Mouse (Mus musculus) forebrain, embryonic 13.5 days (tissue): Measurements from ENCODE around the gene Armt1. TPM values are rescaled to one million over a fixed set of nuclear protein-coding genes. Genes with fewer than 3 reads are reported as not detected.

Experiments
- ATAC-seq: fragments of 200-750 bp; cut with Nextera tagmentation; 2 replicates; pipeline ENCODE4 v1.8.0; 2017
- H3K27ac ChIP-seq: fragments of 300-500 bp; sonication (generic); 2 replicates; pipeline ENCODE4 v1.5.1; 2015; ENCODE audit warnings: inconsistent platforms, mild to moderate bottlenecking, moderate library complexity
- H3K27me3 ChIP-seq: fragments of 300-500 bp; sonication (generic); 2 replicates; pipeline ENCODE4 v1.6.1; 2015; ENCODE audit warnings: mild to moderate bottlenecking, inconsistent platforms
- H3K36me3 ChIP-seq: fragments of 300-500 bp; sonication (generic); 2 replicates; pipeline ENCODE4 v1.6.1; 2015; ENCODE audit warnings: mild to moderate bottlenecking, inconsistent platforms; ENCODE audit not compliant: poor library complexity, severe bottlenecking
- H3K4me1 ChIP-seq: fragments of 300-500 bp; sonication (generic); 2 replicates; pipeline ENCODE4 v1.6.1; 2015; ENCODE audit warnings: inconsistent platforms
- H3K4me2 ChIP-seq: fragments of 300-500 bp; sonication (generic); 2 replicates; pipeline ENCODE4 v1.6.1; 2015; ENCODE audit warnings: inconsistent platforms, mild to moderate bottlenecking, moderate library complexity
- H3K4me3 ChIP-seq: fragments of 300-500 bp; sonication (generic); 2 replicates; pipeline ENCODE4 v1.5.1; 2015; ENCODE audit warnings: mild to moderate bottlenecking, inconsistent platforms
- H3K9ac ChIP-seq: fragments of 300-500 bp; sonication (generic); 2 replicates; pipeline ENCODE4 v1.6.1; 2015; ENCODE audit warnings: mild to moderate bottlenecking, inconsistent platforms
- H3K9me3 ChIP-seq: fragments of 300-500 bp; sonication (generic); replicated peaks from 2 replicates; pipeline ENCODE4 v1.6.1; 2016; ENCODE audit warnings: inconsistent platforms
- WGBS: fragments of 180-500 bp; shearing (Covaris S2); methylation state at CpG from one replicate; pipeline ENCODE4 v1.1.7; 2015; 5-methylcytosine and 5-hydroxymethylcytosine counted together
- polyA plus RNA-seq: library from polyadenylated mRNA; unstranded; fragments of >200 nt; fragmentation: Nextera tagmentation; extraction: Ambion mirVana; gene quantifications from 2 replicates; pipeline ENCODE4 v1.2.1, GENCODE M21; 2015

Armt1 gene
- polyA plus RNA-seq, 1 experiment from 2014 or later = 19.1 TPM

DNA sequence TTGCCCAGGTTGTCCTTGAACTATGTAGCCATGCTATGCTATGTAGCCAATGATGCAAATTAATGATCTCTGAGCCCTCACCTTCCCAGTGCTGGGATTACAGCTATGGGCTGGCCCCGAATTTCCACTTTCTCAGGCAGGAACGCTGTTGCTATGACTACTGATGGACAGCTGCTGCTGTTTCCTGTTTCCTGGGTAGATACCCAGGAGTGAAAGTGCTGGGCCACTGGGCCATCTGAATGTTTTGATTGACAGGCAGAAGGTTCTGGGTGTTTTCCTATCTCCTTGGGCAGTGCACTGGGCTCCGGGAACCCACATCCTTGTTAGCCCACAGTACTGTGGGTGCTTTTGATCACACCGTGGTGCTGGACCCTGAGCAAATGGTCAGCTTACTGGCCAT is 24.1 kb downstream of the Armt1 start:
- Histone ChIP-seq H3K36me3 (peaks cover 35% of the 10 kb centered on the region), H3K4me2 (no peak overlapping the region), H3K9ac (no peak overlapping the region), H3K27ac (no peak overlapping the region), H3K4me1 (no peaks in the 10 kb centered on the region), H3K4me3 (no peak overlapping the region), H3K9me3 (no peaks in the 10 kb centered on the region), H3K27me3 (no peaks in the 10 kb centered on the region)
- WGBS = 88% methylated on average over 4 of the region's 4 CpGs
- ATAC-seq = no peak

DNA sequence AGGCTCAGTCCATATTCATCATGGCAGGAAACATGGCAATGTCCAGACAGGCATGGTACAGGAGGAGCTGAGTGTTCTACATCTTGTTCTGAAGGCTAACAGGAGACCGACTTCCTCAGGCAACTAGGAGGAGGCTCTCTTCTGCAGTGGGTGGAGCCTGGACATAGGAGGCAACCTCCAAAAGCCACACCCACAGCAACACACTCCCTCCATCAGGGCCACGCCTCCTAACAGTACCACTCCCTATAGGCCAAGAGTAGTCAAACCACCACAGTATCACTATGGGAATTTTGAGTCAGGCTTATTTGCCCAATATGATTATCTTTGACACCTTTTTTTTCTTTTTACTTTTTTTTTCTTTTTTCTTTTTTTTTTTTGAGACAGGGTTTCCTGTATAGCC is 27.9 kb downstream of the Armt1 start:
- Histone ChIP-seq H3K4me2 (no peak overlapping the region), H3K27me3 (no peaks in the 10 kb centered on the region), H3K4me3 (no peak overlapping the region), H3K9ac (no peak overlapping the region), H3K36me3 (peaks cover 10% of the 10 kb centered on the region), H3K4me1 (no peaks in the 10 kb centered on the region), H3K27ac (no peak overlapping the region), H3K9me3 (no peaks in the 10 kb centered on the region)
- 93% methylated on average over 2 of the region's 2 CpGs for WGBS
- ATAC-seq = no peak

DNA sequence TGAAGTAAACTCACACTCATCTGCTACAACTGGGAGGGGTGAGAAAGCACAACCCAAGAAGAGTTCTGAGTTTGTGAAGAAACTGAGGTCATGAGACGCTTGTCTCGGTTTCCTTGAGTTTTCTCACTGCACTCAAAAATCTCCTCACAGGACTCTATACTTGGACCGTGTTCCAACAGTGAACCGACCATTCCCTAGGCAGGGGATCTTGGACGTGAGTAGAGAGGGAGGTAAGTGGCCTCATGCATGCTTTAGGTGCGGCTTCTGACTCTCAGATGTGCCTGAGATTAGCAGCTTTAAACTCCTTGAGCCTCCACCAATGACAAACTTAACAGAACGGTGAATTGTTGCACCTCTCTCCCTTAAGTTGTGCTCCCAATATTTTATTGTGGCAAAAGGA is 33.5 kb downstream of the Armt1 start:
- no peak for ATAC-seq
- no peaks in the 10 kb centered on the region for H3K4me1 ChIP-seq
- no peak overlapping the region for H3K4me2 ChIP-seq
- H3K27ac ChIP-seq = no peak overlapping the region
- no peaks in the 10 kb centered on the region for H3K36me3 ChIP-seq
- H3K9me3 ChIP-seq = no peaks in the 10 kb centered on the region
- no peak overlapping the region for H3K9ac ChIP-seq
- H3K4me3 ChIP-seq = no peak overlapping the region
- H3K27me3 ChIP-seq = no peaks in the 10 kb centered on the region
- 82% methylated on average over 7 of the region's 7 CpGs for WGBS

DNA sequence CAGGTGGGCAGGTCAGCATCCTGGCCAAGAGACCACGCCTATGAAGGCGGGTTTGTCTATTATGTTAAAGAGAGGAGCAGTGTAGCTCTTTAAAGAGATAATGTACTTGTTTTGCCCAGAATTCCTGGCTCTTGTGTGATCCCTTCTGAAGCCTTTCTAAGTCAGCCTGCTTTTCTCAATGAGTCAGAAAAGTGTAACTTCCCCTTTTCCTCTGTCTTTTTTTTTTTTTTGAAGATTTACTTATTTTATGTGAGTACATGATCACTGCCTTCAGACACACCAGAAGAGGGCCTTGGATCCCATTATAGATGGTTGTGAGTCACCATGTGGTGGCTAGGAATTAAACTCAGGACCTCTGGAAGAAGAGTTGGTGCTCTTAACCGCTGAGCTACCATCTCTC is 37.1 kb downstream of the Armt1 start:
- WGBS = 90% methylated on average over 3 of the region's 3 CpGs
- H3K27me3 ChIP-seq = no peaks in the 10 kb centered on the region
- no peaks in the 10 kb centered on the region for H3K9me3 ChIP-seq
- H3K36me3 ChIP-seq = no peaks in the 10 kb centered on the region
- H3K4me1 ChIP-seq = no peaks in the 10 kb centered on the region
- H3K27ac ChIP-seq = no peak overlapping the region
- no peak overlapping the region for H3K9ac ChIP-seq
- H3K4me2 ChIP-seq = no peak overlapping the region
- no peak for ATAC-seq
- H3K4me3 ChIP-seq = no peak overlapping the region

DNA sequence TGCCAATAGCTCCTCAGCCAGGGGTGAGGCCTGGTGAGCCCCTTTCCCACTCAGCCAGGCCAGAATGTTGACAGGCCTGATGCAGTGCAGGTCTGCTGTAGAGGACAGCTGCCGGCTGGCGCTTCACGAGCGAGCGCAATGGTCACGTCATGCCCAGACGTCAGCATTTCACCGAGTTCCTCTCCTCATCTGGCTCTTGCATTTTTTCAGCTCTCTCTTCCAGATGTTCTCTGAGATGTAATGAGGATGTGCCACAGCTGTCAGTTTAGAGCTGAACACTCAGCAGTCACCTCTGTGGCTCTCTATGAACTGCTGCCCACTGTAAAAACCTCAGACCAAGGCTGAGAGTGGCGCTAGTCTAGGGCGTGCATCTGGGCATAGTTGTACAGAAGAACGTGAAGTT is 41.3 kb downstream of the Armt1 start:
- no peak overlapping the region for H3K4me2 ChIP-seq
- WGBS = 94% methylated on average over 11 of the region's 11 CpGs
- H3K36me3 ChIP-seq = no peaks in the 10 kb centered on the region
- no peaks in the 10 kb centered on the region for H3K27me3 ChIP-seq
- no peak overlapping the region for H3K4me3 ChIP-seq
- no peak overlapping the region for H3K9ac ChIP-seq
- no peaks in the 10 kb centered on the region for H3K4me1 ChIP-seq
- H3K27ac ChIP-seq = no peak overlapping the region
- no peaks in the 10 kb centered on the region for H3K9me3 ChIP-seq
- ATAC-seq = no peak

DNA sequence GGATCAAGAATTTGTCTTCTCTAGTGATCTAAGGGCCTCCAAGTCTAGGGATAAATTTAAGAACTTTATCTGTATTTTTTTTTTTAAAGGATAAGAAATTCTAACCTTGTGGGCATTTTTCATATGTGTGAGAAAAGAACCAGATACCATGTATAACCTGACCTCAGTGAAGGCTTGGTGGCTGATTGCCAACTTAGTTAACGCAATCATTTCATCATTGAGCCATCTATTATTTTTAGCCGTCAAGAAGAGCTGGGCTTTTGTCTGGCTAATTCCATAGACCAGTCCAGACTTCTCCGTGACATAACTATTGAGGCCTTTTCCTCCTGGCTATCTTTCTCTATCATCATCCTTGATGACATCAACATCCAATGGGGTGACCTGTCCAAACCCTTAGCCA is 43.2 kb downstream of the Armt1 start:
- Histone ChIP-seq H3K27me3 (no peaks in the 10 kb centered on the region), H3K27ac (no peak overlapping the region), H3K4me2 (no peak overlapping the region), H3K4me3 (no peak overlapping the region), H3K9me3 (no peaks in the 10 kb centered on the region), H3K9ac (no peak overlapping the region), H3K4me1 (no peaks in the 10 kb centered on the region), H3K36me3 (no peaks in the 10 kb centered on the region)
- WGBS = 81% methylated on average over 3 of the region's 3 CpGs
- ATAC-seq = no peak

DNA sequence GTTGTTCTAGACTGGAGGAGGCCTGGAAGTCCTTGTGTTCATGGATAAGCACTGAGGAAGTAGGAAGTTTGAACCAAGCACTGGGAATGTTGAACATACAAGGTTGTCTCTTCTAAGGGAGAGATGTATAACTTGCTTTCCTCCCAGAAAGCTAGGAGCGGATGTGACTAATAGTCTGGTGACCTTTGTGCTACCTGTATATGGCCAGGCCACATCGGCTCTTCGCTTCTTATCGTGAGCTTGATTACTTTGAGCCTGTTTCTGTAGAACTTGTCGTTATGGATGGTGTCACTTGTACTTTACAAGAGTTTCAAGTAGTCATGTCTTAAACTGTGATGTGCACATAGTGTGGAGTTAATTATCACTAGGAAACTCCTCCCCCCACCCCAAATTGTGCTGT is 44.3 kb downstream of the Armt1 start:
- Histone ChIP-seq H3K36me3 (no peaks in the 10 kb centered on the region), H3K4me1 (no peaks in the 10 kb centered on the region), H3K27me3 (no peaks in the 10 kb centered on the region), H3K9ac (no peak overlapping the region), H3K9me3 (no peaks in the 10 kb centered on the region), H3K4me2 (no peak overlapping the region), H3K27ac (no peak overlapping the region), H3K4me3 (no peak overlapping the region)
- no peak for ATAC-seq
- 93% methylated on average over 5 of the region's 5 CpGs for WGBS

DNA sequence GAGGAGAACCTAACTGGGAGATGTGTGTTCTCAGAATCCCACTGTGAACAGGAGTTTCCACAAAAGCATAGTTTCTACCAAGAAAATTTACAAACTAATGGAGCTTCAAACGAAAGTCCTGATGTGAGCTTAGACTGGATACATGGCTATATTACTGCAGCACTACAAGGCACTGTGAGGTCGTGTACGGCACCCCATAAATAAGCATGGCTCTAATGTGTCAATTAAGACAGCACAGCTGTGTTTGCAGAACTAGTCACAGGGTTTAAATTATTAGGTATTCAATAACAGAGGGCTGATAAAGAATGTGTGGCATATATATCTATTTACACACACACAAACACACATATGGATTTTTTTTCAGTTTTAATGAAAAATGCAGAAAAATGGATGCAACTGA is 48.7 kb downstream of the Armt1 start:
- H3K27ac ChIP-seq = no peak overlapping the region
- H3K27me3 ChIP-seq = no peaks in the 10 kb centered on the region
- no peak for ATAC-seq
- no peak overlapping the region for H3K9ac ChIP-seq
- H3K9me3 ChIP-seq = no peaks in the 10 kb centered on the region
- H3K4me2 ChIP-seq = no peak overlapping the region
- H3K36me3 ChIP-seq = no peaks in the 10 kb centered on the region
- no peaks in the 10 kb centered on the region for H3K4me1 ChIP-seq
- no peak overlapping the region for H3K4me3 ChIP-seq
- 81% methylated on average over 3 of the region's 3 CpGs for WGBS

DNA sequence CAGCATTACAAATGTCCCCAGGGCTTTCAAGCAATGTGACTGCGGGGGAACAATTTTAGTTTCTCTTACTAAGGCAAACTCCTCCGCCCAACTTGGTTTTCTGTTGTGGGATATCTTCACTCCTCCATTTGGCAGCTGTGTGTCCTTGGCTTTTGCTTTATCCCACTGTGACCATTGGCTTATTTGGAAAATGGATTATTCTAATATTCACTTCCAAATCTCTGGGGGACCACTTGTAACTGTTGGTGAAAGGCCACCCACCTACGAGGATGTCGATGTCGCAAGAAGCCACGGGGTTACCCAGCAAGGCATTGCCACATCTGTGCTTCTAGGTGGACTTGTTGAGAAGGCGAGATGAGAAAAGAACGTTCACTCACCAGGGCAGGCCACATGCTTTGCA is 49.4 kb downstream of the Armt1 start:
- 87% methylated on average over 8 of the region's 8 CpGs for WGBS
- no peak for ATAC-seq

DNA sequence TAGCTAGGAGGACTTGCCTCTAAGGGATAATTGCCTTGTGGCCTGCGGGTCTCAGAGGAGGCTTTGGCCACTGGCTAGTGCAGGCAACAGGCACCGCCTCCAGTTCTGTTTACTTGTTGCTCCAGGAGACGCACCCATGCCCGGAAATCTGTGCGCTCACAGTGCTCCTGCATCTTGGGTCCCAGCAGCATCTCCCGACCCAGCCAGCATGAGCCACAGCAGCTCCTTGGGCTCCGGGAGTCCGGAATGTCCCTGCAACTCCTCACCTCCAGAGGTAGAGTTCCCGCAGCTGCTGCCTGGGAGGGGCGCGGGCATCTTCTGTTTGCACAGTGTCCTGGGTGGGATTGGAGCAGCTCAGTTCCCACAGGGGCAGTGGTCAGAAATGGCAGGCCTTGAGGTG is 50.1 kb downstream of the Armt1 start, which contains the start of gene Ccdc170:
Ccdc170 (plus strand) TSS at position 148 of the 400 bp plus-strand sequence.
- Histone ChIP-seq H3K27me3 (no peaks in the 10 kb centered on the region), H3K9ac (no peak within 1 kb of the TSS), H3K9me3 (no peaks in the 10 kb centered on the region), H3K4me1 (no peaks in the 10 kb centered on the region), H3K4me2 (no peak within 1 kb of the TSS), H3K36me3 (no peaks in the 10 kb centered on the region), H3K4me3 (no peak within 1 kb of the TSS), H3K27ac (no peak within 1 kb of the TSS)
- ATAC-seq = no peak
- WGBS = 26% methylated on average over 11 of the region's 11 CpGs

More for the DNA sequence above, 49.4 kb downstream of the Armt1 start:
- H3K27ac ChIP-seq = no peak overlapping the region
- no peaks in the 10 kb centered on the region for H3K4me1 ChIP-seq
- no peaks in the 10 kb centered on the region for H3K36me3 ChIP-seq
- no peak overlapping the region for H3K4me3 ChIP-seq
- no peaks in the 10 kb centered on the region for H3K27me3 ChIP-seq
- H3K9me3 ChIP-seq = no peaks in the 10 kb centered on the region
- H3K4me2 ChIP-seq = no peak overlapping the region
- no peak overlapping the region for H3K9ac ChIP-seq

DNA sequence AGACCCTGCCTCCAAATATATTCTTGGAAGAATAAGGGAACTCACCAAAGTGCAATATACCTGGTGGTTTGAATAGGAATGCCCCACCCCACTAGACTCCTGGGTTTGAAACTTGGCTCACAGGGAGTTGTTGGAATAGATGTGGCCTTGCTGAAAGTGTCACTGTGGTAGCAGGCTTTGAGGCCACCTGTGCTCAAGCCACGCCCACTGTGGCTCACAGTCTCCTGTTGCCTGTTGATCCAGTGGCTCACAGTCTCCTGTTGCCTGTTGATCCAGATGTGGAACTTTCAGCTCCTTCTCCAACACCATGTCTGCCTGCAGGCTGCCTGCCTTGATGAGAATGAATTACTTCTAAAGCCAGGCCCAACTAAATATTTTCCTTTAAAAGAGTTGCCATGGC is 51.6 kb downstream of the Armt1 start:
- Histone ChIP-seq H3K9me3 (no peaks in the 10 kb centered on the region), H3K27me3 (no peaks in the 10 kb centered on the region), H3K4me3 (no peak overlapping the region), H3K4me2 (no peak overlapping the region), H3K9ac (no peak overlapping the region), H3K4me1 (no peaks in the 10 kb centered on the region), H3K27ac (no peak overlapping the region), H3K36me3 (no peaks in the 10 kb centered on the region)
- 87% methylated on average over 1 of the region's 1 CpGs for WGBS
- no peak for ATAC-seq

DNA sequence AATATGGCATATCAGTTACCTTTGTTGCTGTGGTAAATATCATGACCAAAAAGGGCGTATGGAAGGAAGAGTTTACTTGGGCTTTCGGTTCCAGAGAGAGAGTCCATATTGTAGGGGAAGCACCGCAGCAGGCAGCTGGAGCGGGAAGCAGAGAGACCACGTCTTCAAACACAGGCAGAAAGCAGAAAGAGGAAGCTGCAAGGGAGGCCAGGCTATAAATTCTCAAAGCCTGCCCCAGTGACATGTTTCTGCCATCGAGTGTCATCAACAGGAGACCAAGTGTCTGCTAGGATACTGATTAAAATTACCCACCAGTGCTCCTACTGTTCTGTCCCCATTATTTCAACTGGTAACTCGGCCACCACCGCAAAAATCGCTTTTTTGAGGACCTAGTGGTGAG is 52.7 kb downstream of the Armt1 start:
- Histone ChIP-seq H3K27me3 (no peaks in the 10 kb centered on the region), H3K4me3 (no peak overlapping the region), H3K4me1 (no peaks in the 10 kb centered on the region), H3K4me2 (no peak overlapping the region), H3K27ac (no peak overlapping the region), H3K9ac (no peak overlapping the region), H3K9me3 (no peaks in the 10 kb centered on the region), H3K36me3 (no peaks in the 10 kb centered on the region)
- WGBS = 87% methylated on average over 9 of the region's 9 CpGs
- no peak for ATAC-seq

DNA sequence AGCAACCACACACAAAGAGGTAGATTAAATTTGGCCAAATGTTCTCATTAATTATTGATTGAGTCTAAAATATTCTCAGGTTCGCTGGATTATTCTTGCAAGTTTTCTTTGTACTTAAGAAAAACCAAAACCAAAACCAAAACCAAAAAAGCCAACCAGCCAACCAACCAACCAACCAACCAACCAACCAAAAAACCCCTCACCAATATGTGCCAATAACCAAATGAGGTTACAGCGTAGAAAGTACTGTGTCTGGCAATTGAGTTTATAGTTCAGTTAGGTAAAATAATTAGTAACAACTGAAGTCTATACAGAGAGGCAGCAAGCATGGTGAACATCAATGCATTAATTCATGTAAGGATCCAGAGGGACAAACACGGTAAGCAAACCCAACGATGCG is 57.6 kb downstream of the Armt1 start:
- H3K9ac ChIP-seq = no peak overlapping the region
- no peak for ATAC-seq
- WGBS = 69% methylated on average over 5 of the region's 5 CpGs
- H3K27ac ChIP-seq = no peak overlapping the region
- no peaks in the 10 kb centered on the region for H3K36me3 ChIP-seq
- no peaks in the 10 kb centered on the region for H3K9me3 ChIP-seq
- H3K4me3 ChIP-seq = no peak overlapping the region
- no peak overlapping the region for H3K4me2 ChIP-seq
- H3K4me1 ChIP-seq = no peaks in the 10 kb centered on the region
- H3K27me3 ChIP-seq = no peaks in the 10 kb centered on the region
